In genomic region chr3:52221082-52221481, GRCm38 (mm10) we compare ENCODE assay signal across 19 mouse cellular contexts.
"Had no signal": no experiment of that assay in that cellular context is flagged by ENCODE, and none has a peak within 500 bp of the region (broad histone marks: within the 10 kb centered on the region; RNA-seq: fewer than 3 reads in every experiment).

No protein-coding gene starts in this region.

- ATAC-seq: intestine, postnatal 0 days; liver, postnatal 0 days; lung, postnatal 0 days; midbrain, embryonic 15.5 days had no signal

- H3K36me3 ChIP-seq: limb, embryonic 12.5 days; limb, embryonic 15.5 days; midbrain, embryonic 12.5 days; midbrain, embryonic 15.5 days; neural tube, embryonic 12.5 days; neural tube, embryonic 15.5 days had no signal

- H3K27ac ChIP-seq: left cerebral cortex, adult 2 months; limb, embryonic 12.5 days; limb, embryonic 15.5 days; liver, embryonic 14.5 days; macrophage; midbrain, embryonic 12.5 days; midbrain, embryonic 15.5 days; neural tube, embryonic 12.5 days; neural tube, embryonic 15.5 days had no signal

- H3K4me2 ChIP-seq: limb, embryonic 12.5 days; limb, embryonic 15.5 days; liver, embryonic 11.5 days; lung, embryonic 14.5 days; midbrain, embryonic 12.5 days; midbrain, embryonic 15.5 days; neural tube, embryonic 12.5 days; neural tube, embryonic 15.5 days had no signal

- H3K9ac ChIP-seq: limb, embryonic 12.5 days; limb, embryonic 15.5 days; liver, embryonic 14.5 days; liver, postnatal 0 days; lung, embryonic 14.5 days; midbrain, embryonic 12.5 days; midbrain, embryonic 15.5 days; neural tube, embryonic 12.5 days; neural tube, embryonic 15.5 days had no signal

- H3K27me3 ChIP-seq: limb, embryonic 12.5 days; limb, embryonic 15.5 days; midbrain, embryonic 12.5 days; midbrain, embryonic 15.5 days; neural tube, embryonic 12.5 days; neural tube, embryonic 15.5 days had no signal

- H3K4me3 ChIP-seq: left cerebral cortex, adult 2 months; limb, embryonic 12.5 days; limb, embryonic 15.5 days; midbrain, embryonic 12.5 days; midbrain, embryonic 15.5 days; neural tube, embryonic 12.5 days; neural tube, embryonic 15.5 days had no signal

- DNase-seq: layer of hippocampus, postnatal 36 days; liver, postnatal 0 days; lung, embryonic 14.5 days; right cerebral cortex, adult 18-20 months; right cerebral cortex, postnatal 14 days; right cerebral cortex, postnatal 4 days; thymus, postnatal 25 days had no signal

- H3K9me3 ChIP-seq: limb, embryonic 12.5 days; limb, embryonic 15.5 days; midbrain, embryonic 12.5 days; midbrain, embryonic 15.5 days; neural tube, embryonic 12.5 days; neural tube, embryonic 15.5 days had no signal

- H3K4me1 ChIP-seq: limb, embryonic 12.5 days; limb, embryonic 15.5 days; midbrain, embryonic 12.5 days; midbrain, embryonic 15.5 days; neural tube, embryonic 12.5 days; neural tube, embryonic 15.5 days had no signal
